Mouse (Mus musculus) kidney, adult 2 months (tissue): ENCODE results near the gene Adamts8.

Source experiments
- CTCF ChIP-seq: fragments of 200-500 bp; conservative IDR thresholded peaks from 2 replicates; pipeline ENCODE4 v1.5.1; 2011; ENCODE audit warnings: low read depth, mild to moderate bottlenecking, control low read depth, low read length, moderate library complexity, mixed read lengths; ENCODE audit not compliant: insufficient read depth, insufficient read length
- POLR2A ChIP-seq: fragments of 200-500 bp; IDR thresholded peaks from one replicate; pipeline ENCODE4 v1.6.1; 2011; ENCODE audit warnings: low read depth, low read length, control low read depth

DNA sequence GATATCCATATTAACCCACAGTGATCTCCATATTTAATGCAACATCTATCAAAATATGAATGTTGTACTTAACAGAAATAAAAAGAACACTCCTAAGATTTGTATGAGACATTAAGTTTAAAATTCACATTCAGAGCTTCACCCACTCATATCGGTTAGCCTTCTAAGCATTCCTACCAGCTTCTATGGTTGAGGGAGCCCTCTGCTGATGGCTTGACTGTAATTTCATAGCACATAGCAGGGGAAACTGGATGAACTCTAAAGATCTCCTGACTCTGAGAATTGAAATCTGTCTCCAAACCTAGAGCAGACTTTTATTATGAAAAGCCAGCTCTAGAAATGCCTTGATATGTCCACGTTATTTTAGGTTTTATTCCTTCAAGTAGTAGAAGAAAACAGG, 38.1 kb downstream of the Adamts8 start:
- TF ChIP-seq POLR2A (no peak), CTCF (no peak)
